Mouse (Mus musculus) neural tube, postnatal 0 days (tissue): Measurements from ENCODE around the gene Mill1. TPM values are rescaled to one million over a fixed set of nuclear protein-coding genes. Genes with fewer than 3 reads are reported as not detected.

Experiments used
- polyA plus RNA-seq: library from polyadenylated mRNA; unstranded; fragments of >200 nt; fragmentation: Nextera tagmentation; extraction: Ambion mirVana; gene quantifications from 2 replicates; pipeline ENCODE4 v1.2.1, GENCODE M21; 2015

The Mill1 gene
- not detected in 2 replicates for polyA plus RNA-seq

DNA sequence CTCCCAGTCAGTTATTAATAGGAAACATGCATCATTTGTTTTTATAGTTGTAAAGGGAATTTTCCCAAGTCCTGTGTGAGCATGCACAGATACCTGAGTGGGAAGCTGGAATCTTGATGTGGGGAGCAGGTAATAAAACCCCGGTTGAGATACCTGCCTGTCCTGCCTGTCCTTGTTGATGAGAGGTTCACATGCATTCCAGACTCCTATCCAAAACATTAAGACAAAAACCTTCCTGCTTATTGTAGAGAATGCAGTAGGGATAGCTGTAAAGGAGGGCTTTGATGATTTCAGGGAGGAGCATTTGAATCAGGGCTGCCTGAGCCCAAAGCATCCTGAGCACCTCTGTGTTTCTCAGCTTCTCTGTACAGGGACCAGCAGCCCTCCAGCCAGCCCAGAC is at the start of gene Mill1:
Gene Mill1, plus strand, starts transcription at position 301 of the 400 bp plus-strand sequence.

Other genes with a start within 250 kb of the Mill1 start
- gene Ceacam13, start 235.5 kb upstream of the Mill1 start, polyA plus RNA-seq = not detected in 2 replicates
- not detected in 2 replicates for gene Ceacam12, start 179.4 kb upstream of the Mill1 start, polyA plus RNA-seq
- not detected in 2 replicates for gene Igfl3, start 68.9 kb upstream of the Mill1 start, polyA plus RNA-seq
- not detected in 2 replicates for gene Psg18, start 109.7 kb downstream of the Mill1 start, polyA plus RNA-seq
- not detected in 2 replicates for gene Psg28, start 186.7 kb downstream of the Mill1 start, polyA plus RNA-seq
- gene Psg26, start 238.8 kb downstream of the Mill1 start, polyA plus RNA-seq = not detected in 2 replicates